Mouse (Mus musculus) cerebellum, adult 18-20 months (tissue): Measurements from ENCODE around the gene Dnajb6.

ENCODE experiments used
- DNase-seq, 2 experiments: peaks; one replicate each; pipeline ENCODE4 v3.0.0; 2021

Gene Dnajb6

GRCm38 (mm10) chr5:29853035-29853434 lies 117.5 kb downstream of the Dnajb6 start:
- DNase-seq: no peak

GRCm38 (mm10) chr5:29854376-29854775 lies 118.9 kb downstream of the Dnajb6 start:
- DNase-seq: no peak

- DNase-seq: no peak
Measured at GRCm38 (mm10) chr5:29854971-29855370, 119.5 kb downstream of the Dnajb6 start.

GRCm38 (mm10) chr5:29861522-29861921 lies 126.0 kb downstream of the Dnajb6 start:
- DNase-seq: no peak

- DNase-seq: no peak
Measured at GRCm38 (mm10) chr5:29862388-29862787, 126.9 kb downstream of the Dnajb6 start.

- DNase-seq: no peak
Measured at GRCm38 (mm10) chr5:29864291-29864737, 128.8 kb downstream of the Dnajb6 start.

- no peak for DNase-seq
Measured at GRCm38 (mm10) chr5:29864994-29865393, 129.5 kb downstream of the Dnajb6 start.
